Mouse (Mus musculus) adrenal gland, postnatal 4 days (tissue): ENCODE measurements around the gene Ddo. TPM values are rescaled to one million over a fixed set of nuclear protein-coding genes. Genes with fewer than 3 reads are reported as not detected.

Experiments used
- DNase-seq, 2 experiments: peaks; one replicate each; pipeline ENCODE4 v3.0.0; 2021 to 2022; ENCODE audit warnings: low spot score in 2 of 2, mixed read lengths in 2 of 2
- total RNA-seq, 2 experiments: library from RNA; stranded (reverse); gene quantifications; 2 replicates each; pipeline ENCODE4 v1.2.3; 2021

Gene Ddo
- total RNA-seq, 2 experiments from 2014 or later = 6.6 to 7.4 TPM

GRCm38 (mm10) chr10:40715151-40715550 lies 85.3 kb downstream of the Ddo start:
- DNase-seq = no peak

- DNase-seq = no peak
Measured at GRCm38 (mm10) chr10:40716296-40716695, 86.5 kb downstream of the Ddo start.

GRCm38 (mm10) chr10:40716713-40717112 lies 86.9 kb downstream of the Ddo start:
- DNase-seq = no peak

- DNase-seq = no peak
Measured at GRCm38 (mm10) chr10:40718362-40718761, 88.6 kb downstream of the Ddo start.

- DNase-seq = no peak
Measured at GRCm38 (mm10) chr10:40719062-40719461, 89.3 kb downstream of the Ddo start.

GRCm38 (mm10) chr10:40720883-40721282 lies 91.1 kb downstream of the Ddo start:
- DNase-seq = no peak

- DNase-seq = no peak
Measured at GRCm38 (mm10) chr10:40724342-40724741, 94.5 kb downstream of the Ddo start.

GRCm38 (mm10) chr10:40725066-40725465 lies 95.3 kb downstream of the Ddo start:
- DNase-seq = no peak

- no peak for DNase-seq
Measured at GRCm38 (mm10) chr10:40725471-40725870, 95.7 kb downstream of the Ddo start.

GRCm38 (mm10) chr10:40726288-40726902 lies 96.6 kb downstream of the Ddo start:
- no peak for DNase-seq

GRCm38 (mm10) chr10:40726989-40727388 lies 97.2 kb downstream of the Ddo start:
- no peak for DNase-seq

GRCm38 (mm10) chr10:40730200-40730599 lies 100.4 kb downstream of the Ddo start:
- no peak for DNase-seq

Other genes with a start within 250 kb of the Ddo start
- not detected for gene Slc22a16, start 59.7 kb upstream of the Ddo start, total RNA-seq
- gene Mettl24, start 53.3 kb downstream of the Ddo start, total RNA-seq = 1 to 10 TPM; 9.3 to 9.9 TPM